ENCODE assay signal across 8 mouse cellular contexts in the genomic region with DNA sequence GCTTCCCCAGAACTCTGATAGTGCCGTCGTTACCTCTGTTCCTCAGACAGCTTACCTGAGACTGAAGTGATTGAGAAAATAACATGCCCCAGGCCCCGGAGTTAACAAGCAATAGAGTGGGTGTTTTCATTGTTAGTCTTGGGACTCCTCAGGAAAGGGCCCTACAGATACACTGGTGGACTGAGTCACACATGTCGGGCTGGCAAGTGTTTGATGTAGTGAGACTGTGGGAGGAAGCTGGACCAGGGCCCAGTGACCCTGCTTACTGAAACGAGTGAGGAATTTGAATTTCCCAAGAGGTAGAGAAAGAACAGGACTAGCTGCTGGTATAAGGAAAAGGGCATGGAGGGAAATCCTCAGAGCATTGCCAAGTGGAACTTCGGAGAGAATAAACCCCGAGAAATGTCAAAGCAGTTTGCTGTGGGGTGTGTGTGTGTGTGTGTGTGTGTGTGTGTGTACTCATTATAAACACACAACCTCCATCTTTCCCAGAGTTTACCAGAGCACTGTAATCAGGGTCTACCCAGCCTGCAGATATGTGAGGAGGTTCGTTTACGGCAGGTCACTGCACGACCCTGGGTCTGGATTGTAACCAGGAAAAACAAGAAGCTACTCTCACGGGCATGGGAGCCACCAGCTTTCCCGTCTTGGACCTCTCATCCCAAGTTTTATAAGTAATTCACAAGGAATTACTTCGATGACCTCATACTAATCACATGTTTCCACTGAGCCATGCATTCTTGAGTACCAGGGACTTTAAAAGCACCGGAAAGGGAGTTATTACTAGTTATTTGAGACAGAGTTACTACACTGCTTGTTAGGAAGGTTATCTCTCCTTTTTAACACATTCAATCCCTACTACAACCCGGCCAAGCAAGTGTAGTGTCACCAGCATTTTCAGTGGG. TPM values are rescaled to one million over a fixed set of nuclear protein-coding genes. Genes with fewer than 3 reads are reported as not detected.
DNase-seq lines count a peak whose midpoint lies in the region; ATAC-seq and TF ChIP-seq lines count a peak whose summit lies in the region.

No protein-coding gene starts in this region.

- no peak overlapping the region for H3K9ac ChIP-seq in midbrain, embryonic 16.5 days (ENCODE audit: low read depth, low read length)
- no peak overlapping the region for H3K9ac ChIP-seq in midbrain, embryonic 15.5 days

- no peaks in the 10 kb centered on the region for H3K36me3 ChIP-seq in midbrain, embryonic 16.5 days (ENCODE audit: control insufficient read depth, insufficient read depth, low read length)
- no peaks in the 10 kb centered on the region for H3K36me3 ChIP-seq in midbrain, embryonic 15.5 days (replicated peaks)

- H3K27me3 ChIP-seq in midbrain, embryonic 16.5 days (ENCODE audit: control insufficient read depth, insufficient read depth, low read depth, low read length): no peaks in the 10 kb centered on the region
- H3K27me3 ChIP-seq in midbrain, embryonic 15.5 days (replicated peaks): no peaks in the 10 kb centered on the region

- peak; percentile 39 for DNase-seq in kidney, adult 11 months
- DNase-seq in lung, postnatal 25 days (ENCODE audit: low spot score): peak; percentile 82
- DNase-seq in gastrocnemius, postnatal 10 days: no peak
- no peak for DNase-seq in left cerebral cortex, adult 18-20 months (ENCODE audit: low spot score in 2 of 2)

- peak; percentile 36; the same call in 1 of the 2 replicates for ATAC-seq in midbrain, embryonic 16.5 days
- ATAC-seq in midbrain, embryonic 15.5 days (replicated peaks): no peak
- ATAC-seq in frontal cortex, adult (ENCODE audit: low TSS enrichment): no peak

- no peak overlapping the region for H3K4me2 ChIP-seq in midbrain, embryonic 16.5 days (ENCODE audit: low read length)
- H3K4me2 ChIP-seq in midbrain, embryonic 15.5 days: no peak overlapping the region

- TF ChIP-seq CTCF in embryonic fibroblast, embryonic 13.5 days (IDR thresholded peaks at IDR 0.05; ENCODE audit: borderline replicate concordance, insufficient read depth, low read length): no peak

- H3K27ac ChIP-seq in midbrain, embryonic 16.5 days (ENCODE audit: low read length): no peak overlapping the region
- no peak overlapping the region for H3K27ac ChIP-seq in midbrain, embryonic 15.5 days
- peak overlapping the region; percentile 92 for H3K27ac ChIP-seq in embryonic fibroblast, embryonic 13.5 days (ENCODE audit: insufficient read depth, low read length)

- H3K4me3 ChIP-seq in midbrain, embryonic 16.5 days (ENCODE audit: low read depth, low read length): no peak overlapping the region
- no peak overlapping the region for H3K4me3 ChIP-seq in midbrain, embryonic 15.5 days
- no peak overlapping the region for H3K4me3 ChIP-seq in embryonic fibroblast, embryonic 13.5 days (ENCODE audit: insufficient read depth, low read length)

- no peak for TF ChIP-seq POLR2A in embryonic fibroblast, embryonic 13.5 days (IDR thresholded peaks at IDR 0.05; ENCODE audit: low read depth, low read length)

- no peaks in the 10 kb centered on the region for H3K9me3 ChIP-seq in midbrain, embryonic 16.5 days (replicated peaks; ENCODE audit: control insufficient read depth, low read length, poor library complexity, severe bottlenecking)
- H3K9me3 ChIP-seq in midbrain, embryonic 15.5 days: no peaks in the 10 kb centered on the region

- 77% methylated on average over 15 of the region's 15 CpGs for WGBS in midbrain, embryonic 16.5 days
- WGBS in midbrain, embryonic 15.5 days: 73% methylated on average over 15 of the region's 15 CpGs

- no peaks in the 10 kb centered on the region; the same call in 1 of the 2 replicates for H3K4me1 ChIP-seq in midbrain, embryonic 16.5 days (ENCODE audit: control insufficient read depth, insufficient read depth, low read length)
- no peaks in the 10 kb centered on the region for H3K4me1 ChIP-seq in midbrain, embryonic 15.5 days
- H3K4me1 ChIP-seq in embryonic fibroblast, embryonic 13.5 days (ENCODE audit: control insufficient read depth, insufficient read depth, low read length): peaks cover 6% of the 10 kb centered on the region

RNA-seq across cellular contexts. Expression of a gene that starts 20.4 kb away (rescaled TPM):
- polyA plus RNA-seq in midbrain, embryonic 16.5 days (2015; fragmentation: Nextera tagmentation; extraction: Ambion mirVana): 4.6 and 4.7 TPM in 2 replicates
- polyA plus RNA-seq in midbrain, embryonic 15.5 days (2015; fragmentation: Nextera tagmentation; extraction: Ambion mirVana): 4.8 and 5.8 TPM in 2 replicates
- 3.9 and 4.5 TPM in 2 replicates for polyA plus RNA-seq in embryonic fibroblast, embryonic 13.5 days (2011; ENCODE audit: insufficient read length, low read depth, missing spikeins)
- 1 to 10 TPM; 2.2 to 4.9 TPM for total RNA-seq in gastrocnemius, postnatal 10 days (2021)
- 1 to 10 TPM; 7.7 to 8.1 TPM for total RNA-seq in left cerebral cortex, adult 18-20 months (2021)

RNA-seq across cellular contexts. Expression of a gene that starts 23.6 kb away (rescaled TPM):
- polyA plus RNA-seq in midbrain, embryonic 16.5 days (2015; fragmentation: Nextera tagmentation; extraction: Ambion mirVana): 105 and 119 TPM in 2 replicates
- polyA plus RNA-seq in midbrain, embryonic 15.5 days (2015; fragmentation: Nextera tagmentation; extraction: Ambion mirVana): 107 and 114 TPM in 2 replicates
- polyA plus RNA-seq in embryonic fibroblast, embryonic 13.5 days (2011; ENCODE audit: insufficient read length, low read depth, missing spikeins): 46.0 and 56.0 TPM in 2 replicates
- 10 to 100 TPM; 34.5 to 36.4 TPM for total RNA-seq in gastrocnemius, postnatal 10 days (2021)
- 10 to 100 TPM; 38.0 to 38.6 TPM for total RNA-seq in left cerebral cortex, adult 18-20 months (2021)

Comparison
In these comparisons a context has a peak if more than half of its experiments do, and no peak if none do; other contexts are left out.
1. DNase-seq: peak in kidney, adult 11 months (single experiment) and lung, postnatal 25 days (single experiment); none in gastrocnemius, postnatal 10 days (single experiment) and left cerebral cortex, adult 18-20 months (0 of 2).